Mouse (Mus musculus): Measurements from ENCODE around the gene Nupr1. TPM values are rescaled to one million over a fixed set of nuclear protein-coding genes. Genes with fewer than 3 reads are reported as not detected.

The Nupr1 gene
- total and polyA plus RNA-seq, 3 experiments, result 1.1 to 13.4 (median 11.1) TPM

DNA sequence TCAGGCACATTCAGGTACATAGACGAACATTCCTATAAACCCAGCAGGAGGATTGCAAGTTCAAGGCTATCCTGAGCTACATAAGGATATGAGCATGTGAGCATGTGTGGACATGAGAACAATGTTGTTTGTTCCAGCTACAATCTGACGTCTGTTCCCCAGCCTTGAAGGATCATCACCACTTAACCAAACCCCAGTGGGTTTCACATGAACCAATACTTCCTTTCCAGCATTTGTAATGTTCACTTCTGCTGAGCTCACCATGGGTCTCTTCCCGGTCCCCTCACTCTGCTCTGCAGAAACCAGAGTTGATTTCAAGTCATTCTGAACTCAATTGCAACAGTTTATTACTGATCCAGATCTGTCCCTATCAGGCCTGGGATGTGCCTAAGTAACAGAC is 28.0 kb downstream of the Nupr1 start:
- DNase-seq (ENCODE audit: low spot score), result no peak
- no peaks in the 10 kb centered on the region for H3K9me3 ChIP-seq (replicated peaks)
- no peak overlapping the region for H3K4me3 ChIP-seq (ENCODE audit: low read depth, low read length)
- H3K36me3 ChIP-seq (replicated peaks), result no peaks in the 10 kb centered on the region
- ATAC-seq (ENCODE audit: extremely low read depth, insufficient number of reproducible peaks, low FRiP score, poor library complexity, severe bottlenecking), result no peak
- TF ChIP-seq POLR2AphosphoS5 (IDR thresholded peaks at IDR 0.05; ENCODE audit: insufficient replicate concordance, low read depth, low read length) (no peak), GATA1 (IDR thresholded peaks at IDR 0.05; ENCODE audit: borderline replicate concordance, low read length) (no peak), CTCF (IDR thresholded peaks at IDR 0.05; ENCODE audit: low read depth, low read length) (no peak), TAL1 (conservative IDR thresholded peaks at IDR 0.05; ENCODE audit: low read depth, low read length) (no peak)
- peaks cover 5% of the 10 kb centered on the region for H3K4me1 ChIP-seq (ENCODE audit: insufficient read depth, low read depth, low read length)
- H3K27me3 ChIP-seq (ENCODE audit: insufficient read depth, low read length), result peaks cover 60% of the 10 kb centered on the region

DNA sequence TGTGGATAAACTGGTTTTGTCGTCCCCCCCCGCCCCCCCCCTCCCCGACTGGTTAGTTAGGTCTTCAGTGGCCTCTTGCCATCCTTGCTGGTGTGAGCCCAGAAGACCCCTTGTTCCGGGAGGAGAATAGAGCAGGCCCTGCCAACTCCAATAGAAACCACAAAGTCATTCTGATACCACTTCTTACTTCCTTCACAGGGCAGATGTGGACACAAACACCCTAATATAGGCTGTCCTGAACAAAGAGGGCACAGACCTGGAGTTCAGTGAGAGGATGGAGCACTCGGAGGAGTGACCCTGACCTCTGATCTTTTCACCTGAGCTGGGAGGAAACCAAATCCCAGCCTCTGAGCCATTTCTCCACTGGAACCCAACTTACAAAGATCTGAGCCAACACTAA is 28.8 kb downstream of the Nupr1 start:
- H3K9me3 ChIP-seq (replicated peaks), result no peaks in the 10 kb centered on the region
- no peak overlapping the region for H3K4me3 ChIP-seq (ENCODE audit: low read depth, low read length)
- no peaks in the 10 kb centered on the region for H3K36me3 ChIP-seq (replicated peaks)
- no peak for TF ChIP-seq POLR2AphosphoS5 (IDR thresholded peaks at IDR 0.05; ENCODE audit: insufficient replicate concordance, low read depth, low read length)
- TF ChIP-seq GATA2 (IDR thresholded peaks at IDR 0.05; ENCODE audit: borderline replicate concordance, low read depth, low read length), result no peak
- TF ChIP-seq CTCF (IDR thresholded peaks at IDR 0.05; ENCODE audit: low read depth, low read length), result no peak
- no peak for TF ChIP-seq TAL1 (conservative IDR thresholded peaks at IDR 0.05; ENCODE audit: low read depth, low read length)
- TF ChIP-seq GATA1 (IDR thresholded peaks at IDR 0.05; ENCODE audit: borderline replicate concordance, low read length), result no peak
- H3K4me1 ChIP-seq (ENCODE audit: insufficient read depth, low read depth, low read length), result peaks cover 5% of the 10 kb centered on the region
- ATAC-seq (ENCODE audit: extremely low read depth, insufficient number of reproducible peaks, low FRiP score, poor library complexity, severe bottlenecking) (no peak), DNase-seq (ENCODE audit: low spot score) (no peak)
- H3K27me3 ChIP-seq (ENCODE audit: insufficient read depth, low read length), result peaks cover 58% of the 10 kb centered on the region

DNA sequence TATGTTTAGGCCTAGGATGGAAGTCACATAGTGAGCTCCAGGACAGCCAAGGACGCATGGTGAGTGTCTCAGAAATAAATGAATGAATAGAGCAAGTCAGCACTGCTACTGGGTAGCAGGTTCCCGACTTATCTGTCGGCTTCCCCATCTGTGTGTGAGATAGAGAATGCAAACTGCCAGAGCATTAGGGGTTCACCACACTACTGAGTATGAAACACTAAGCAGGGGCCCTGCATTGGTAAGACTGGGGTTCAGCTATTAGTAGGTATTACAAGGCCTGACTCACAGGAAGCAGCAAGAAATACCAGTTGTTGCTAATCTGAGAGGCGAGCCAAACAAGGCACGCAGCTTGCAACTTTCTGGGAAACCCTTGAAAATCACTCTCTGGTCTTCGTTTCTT is 31.7 kb downstream of the Nupr1 start:
- no peak for TF ChIP-seq GATA1 (IDR thresholded peaks at IDR 0.05; ENCODE audit: borderline replicate concordance, low read length)
- no peak for TF ChIP-seq TAL1 (conservative IDR thresholded peaks at IDR 0.05; ENCODE audit: low read depth, low read length)
- TF ChIP-seq CTCF (IDR thresholded peaks at IDR 0.05; ENCODE audit: low read depth, low read length), result no peak
- TF ChIP-seq POLR2AphosphoS5 (IDR thresholded peaks at IDR 0.05; ENCODE audit: insufficient replicate concordance, low read depth, low read length), result no peak
- TF ChIP-seq GATA2 (IDR thresholded peaks at IDR 0.05; ENCODE audit: borderline replicate concordance, low read depth, low read length), result no peak
- Histone ChIP-seq H3K36me3 (replicated peaks) (no peaks in the 10 kb centered on the region), H3K4me3 (ENCODE audit: low read depth, low read length) (no peak overlapping the region), H3K9me3 (replicated peaks) (no peaks in the 10 kb centered on the region), H3K27me3 (ENCODE audit: insufficient read depth, low read length) (peaks cover 79% of the 10 kb centered on the region), H3K4me1 (ENCODE audit: insufficient read depth, low read depth, low read length) (peaks cover 5% of the 10 kb centered on the region; the same call in 1 of the 2 replicates)
- ATAC-seq (ENCODE audit: extremely low read depth, insufficient number of reproducible peaks, low FRiP score, poor library complexity, severe bottlenecking) (no peak), DNase-seq (ENCODE audit: low spot score) (no peak)

DNA sequence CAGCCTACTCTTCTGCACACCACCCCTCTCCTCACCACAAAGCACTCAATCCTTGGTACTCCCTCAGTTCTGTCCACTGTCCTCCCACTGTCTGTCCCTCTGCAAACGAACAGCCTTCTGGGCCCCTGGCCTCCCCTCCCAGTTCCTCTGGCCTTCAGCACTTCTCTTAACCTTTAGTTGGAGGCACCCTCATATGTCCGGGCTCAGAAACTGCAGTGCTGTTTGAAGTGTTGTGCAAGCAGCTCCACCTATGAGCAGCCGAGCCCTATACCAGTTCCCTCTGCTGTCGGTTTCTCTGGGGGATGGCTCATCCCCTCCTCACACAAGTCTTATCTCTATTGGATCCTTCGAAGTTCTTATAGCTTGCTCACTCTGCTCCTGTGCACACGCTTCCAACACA is 34.2 kb downstream of the Nupr1 start:
- TF ChIP-seq CTCF (IDR thresholded peaks at IDR 0.05; ENCODE audit: low read depth, low read length) (no peak), GATA1 (IDR thresholded peaks at IDR 0.05; ENCODE audit: borderline replicate concordance, low read length) (no peak), TAL1 (conservative IDR thresholded peaks at IDR 0.05; ENCODE audit: low read depth, low read length) (no peak), POLR2AphosphoS5 (IDR thresholded peaks at IDR 0.05; ENCODE audit: insufficient replicate concordance, low read depth, low read length) (no peak), GATA2 (IDR thresholded peaks at IDR 0.05; ENCODE audit: borderline replicate concordance, low read depth, low read length) (no peak)

DNA sequence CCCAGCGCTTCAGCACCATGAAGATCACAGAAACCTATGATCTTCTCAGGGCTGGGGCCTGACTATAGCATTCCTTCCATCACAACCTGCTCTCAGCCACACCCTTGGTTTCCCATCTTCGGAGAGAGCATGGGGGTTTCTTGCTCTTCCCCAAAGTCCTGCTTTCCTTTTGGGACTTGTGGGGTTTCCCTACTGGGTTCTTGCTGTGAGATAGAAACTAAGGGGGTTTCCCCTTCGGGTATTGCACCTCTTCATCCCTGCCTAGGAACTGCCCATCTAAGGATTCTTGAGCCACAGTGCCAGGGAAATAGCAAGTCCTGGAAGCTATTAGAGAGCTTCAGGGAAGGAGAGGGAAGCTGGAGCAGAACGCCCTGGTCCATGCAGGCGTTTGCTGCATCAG is 34.8 kb downstream of the Nupr1 start:
- Histone ChIP-seq H3K4me3 (ENCODE audit: low read depth, low read length) (no peak overlapping the region), H3K4me1 (ENCODE audit: insufficient read depth, low read depth, low read length) (peaks cover 5% of the 10 kb centered on the region; the same call in 1 of the 2 replicates)
- TF ChIP-seq TAL1 (conservative IDR thresholded peaks at IDR 0.05; ENCODE audit: low read depth, low read length), result no peak

More for the DNA sequence above, 34.2 kb downstream of the Nupr1 start:
- Histone ChIP-seq H3K36me3 (replicated peaks) (no peaks in the 10 kb centered on the region), H3K4me1 (ENCODE audit: insufficient read depth, low read depth, low read length) (peaks cover 5% of the 10 kb centered on the region; the same call in 1 of the 2 replicates), H3K9me3 (replicated peaks) (no peaks in the 10 kb centered on the region), H3K4me3 (ENCODE audit: low read depth, low read length) (no peak overlapping the region), H3K27me3 (ENCODE audit: insufficient read depth, low read length) (peaks cover 82% of the 10 kb centered on the region)
- no peak for DNase-seq (ENCODE audit: low spot score)
- no peak for ATAC-seq (ENCODE audit: extremely low read depth, insufficient number of reproducible peaks, low FRiP score, poor library complexity, severe bottlenecking)

DNA sequence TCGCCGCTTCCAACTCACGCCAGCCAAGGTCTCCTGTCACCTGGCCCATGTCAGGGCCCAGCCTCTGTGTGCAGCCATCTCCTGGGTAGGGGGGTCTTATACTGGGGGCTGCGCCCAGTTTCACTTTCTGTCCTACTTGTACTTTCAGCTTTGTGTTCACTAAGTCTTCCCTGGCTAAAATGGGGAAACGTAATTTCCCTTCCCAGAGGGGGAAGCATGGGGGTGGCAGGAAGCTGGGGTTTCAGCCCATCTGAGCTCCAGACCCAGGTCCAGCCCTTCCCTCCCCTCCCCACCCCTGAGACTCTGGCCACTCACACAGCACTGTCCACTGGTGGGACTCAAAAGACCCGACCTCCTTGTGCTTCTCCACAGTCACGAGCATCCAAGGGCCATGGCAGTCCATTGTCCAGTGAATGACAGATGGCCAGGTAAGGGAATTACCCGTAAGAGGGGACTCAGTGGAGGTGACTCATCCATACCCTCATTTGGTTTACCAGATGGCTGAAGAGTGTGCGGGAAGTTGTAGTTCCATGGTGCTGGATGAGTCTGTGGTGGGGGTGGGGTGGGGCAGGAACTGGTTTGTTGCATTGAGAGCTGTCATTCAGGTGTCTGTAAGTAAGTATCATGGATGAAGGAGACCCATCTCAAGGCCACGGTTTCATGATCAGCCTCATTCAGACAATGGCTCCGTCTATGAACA is 35.6 kb downstream of the Nupr1 start, which contains the start of gene Il27:
TSS of gene Il27 (minus strand) at position 80 of the 700 bp plus-strand sequence.
- H3K27me3 ChIP-seq (ENCODE audit: insufficient read depth, low read length), result peaks cover 77% of the 10 kb centered on the region
- H3K4me3 ChIP-seq (ENCODE audit: low read depth, low read length), result no peak within 1 kb of the TSS
- TF ChIP-seq GATA1 (IDR thresholded peaks at IDR 0.05; ENCODE audit: borderline replicate concordance, low read length) (no peak), CTCF (IDR thresholded peaks at IDR 0.05; ENCODE audit: low read depth, low read length) (no peak), TAL1 (conservative IDR thresholded peaks at IDR 0.05; ENCODE audit: low read depth, low read length) (no peak), GATA2 (IDR thresholded peaks at IDR 0.05; ENCODE audit: borderline replicate concordance, low read depth, low read length) (no peak), POLR2AphosphoS5 (IDR thresholded peaks at IDR 0.05; ENCODE audit: insufficient replicate concordance, low read depth, low read length) (no peak)
- H3K9me3 ChIP-seq (replicated peaks), result no peaks in the 10 kb centered on the region
- H3K4me1 ChIP-seq (ENCODE audit: insufficient read depth, low read depth, low read length), result peaks cover 5% of the 10 kb centered on the region; the same call in 1 of the 2 replicates
- no peaks in the 10 kb centered on the region for H3K36me3 ChIP-seq (replicated peaks)
- ATAC-seq (ENCODE audit: extremely low read depth, insufficient number of reproducible peaks, low FRiP score, poor library complexity, severe bottlenecking), result no peak
- DNase-seq (ENCODE audit: low spot score), result no peak

More for the DNA sequence above, 34.8 kb downstream of the Nupr1 start:
- DNase-seq (ENCODE audit: low spot score) (no peak), ATAC-seq (ENCODE audit: extremely low read depth, insufficient number of reproducible peaks, low FRiP score, poor library complexity, severe bottlenecking) (no peak)
- Histone ChIP-seq H3K36me3 (replicated peaks) (no peaks in the 10 kb centered on the region), H3K9me3 (replicated peaks) (no peaks in the 10 kb centered on the region), H3K27me3 (ENCODE audit: insufficient read depth, low read length) (peaks cover 78% of the 10 kb centered on the region)

Measured in G1E (cell line).